Mouse (Mus musculus): ENCODE results near the gene Lingo1. TPM values are rescaled to one million over a fixed set of nuclear protein-coding genes. Genes with fewer than 3 reads are reported as not detected.

The Lingo1 gene
- polyA plus RNA-seq, 1 experiment from 2014 or later: 2.2 TPM

Other genes with a start within 250 kb of the Lingo1 start
- 1.2 and 1.3 TPM in 2 replicates for gene Odf3l1, start 68.2 kb upstream of the Lingo1 start, polyA plus RNA-seq (2015; fragmentation: Nextera tagmentation; extraction: Ambion mirVana)
- 19.0 and 20.1 TPM in 2 replicates for gene Cspg4, start 68.6 kb upstream of the Lingo1 start, polyA plus RNA-seq (2015; fragmentation: Nextera tagmentation; extraction: Ambion mirVana)
- gene Snx33, start 131.9 kb upstream of the Lingo1 start, polyA plus RNA-seq (2015; fragmentation: Nextera tagmentation; extraction: Ambion mirVana): 6.2 and 6.3 TPM in 2 replicates
- 71.2 and 74.5 TPM in 2 replicates for gene Imp3, start 141.0 kb upstream of the Lingo1 start, polyA plus RNA-seq (2015; fragmentation: Nextera tagmentation; extraction: Ambion mirVana)
- gene Snupn, start 154.4 kb upstream of the Lingo1 start, polyA plus RNA-seq (2015; fragmentation: Nextera tagmentation; extraction: Ambion mirVana): 13.2 and 13.3 TPM in 2 replicates
- gene Ptpn9, start 198.5 kb upstream of the Lingo1 start, polyA plus RNA-seq (2015; fragmentation: Nextera tagmentation; extraction: Ambion mirVana): 13.2 and 13.4 TPM in 2 replicates